Mouse (Mus musculus) heart, adult 9 months (tissue): ENCODE results near the gene Hic1.

Experiments
- DNase-seq, 2 experiments: peaks; one replicate each; pipeline ENCODE4 v3.0.0; 2022; ENCODE audit warnings: low spot score in 2 of 2

Hic1 gene

DNA sequence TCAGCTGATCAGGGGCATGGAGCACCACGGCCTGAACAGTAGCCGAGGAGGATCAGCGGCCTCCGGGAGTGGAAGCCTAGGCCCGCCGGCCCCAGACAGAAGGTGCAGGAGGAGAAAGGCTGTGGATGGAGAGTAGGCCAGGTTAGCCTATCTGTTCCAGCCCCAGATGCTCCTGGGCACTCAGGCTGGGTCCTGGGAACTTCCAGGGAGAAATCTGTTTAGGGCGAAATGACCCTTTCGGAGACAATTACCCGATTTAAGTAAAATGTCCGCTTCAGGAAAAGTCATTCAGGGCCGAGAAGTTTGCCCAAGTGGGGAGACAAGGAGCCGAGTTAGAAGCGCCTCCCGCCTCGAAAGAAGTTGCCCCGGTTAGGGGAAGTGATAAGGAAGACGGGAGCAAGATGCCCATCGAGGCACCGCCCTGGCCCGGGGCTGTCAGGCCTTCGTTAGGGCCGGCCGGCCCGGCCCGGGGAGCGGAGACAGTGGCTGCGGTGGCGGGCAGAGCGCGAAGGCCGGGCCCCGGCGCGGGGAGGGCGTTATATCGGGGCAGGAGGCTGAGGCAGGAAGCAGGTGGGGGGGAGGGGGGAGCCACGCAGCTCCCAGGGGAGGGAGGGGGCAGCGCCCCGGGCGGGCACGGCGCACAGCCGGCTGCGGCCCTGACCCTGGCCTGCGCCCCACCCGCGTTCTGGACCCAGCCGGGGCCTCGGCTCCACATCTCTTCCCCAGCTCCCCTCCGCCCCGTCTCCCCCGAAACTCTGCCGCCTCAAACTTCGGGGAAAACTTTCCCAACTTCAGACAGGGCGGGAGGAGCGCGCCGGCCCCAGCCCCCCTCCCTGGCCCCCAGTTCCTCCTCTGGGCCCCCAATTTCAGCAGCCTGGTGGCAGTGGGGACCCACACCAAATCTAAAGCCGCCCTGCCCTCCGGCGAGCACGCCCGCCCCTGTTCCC is 1.4 kb downstream of the Hic1 start:
- peak; percentile 49 to 68 for DNase-seq

DNA sequence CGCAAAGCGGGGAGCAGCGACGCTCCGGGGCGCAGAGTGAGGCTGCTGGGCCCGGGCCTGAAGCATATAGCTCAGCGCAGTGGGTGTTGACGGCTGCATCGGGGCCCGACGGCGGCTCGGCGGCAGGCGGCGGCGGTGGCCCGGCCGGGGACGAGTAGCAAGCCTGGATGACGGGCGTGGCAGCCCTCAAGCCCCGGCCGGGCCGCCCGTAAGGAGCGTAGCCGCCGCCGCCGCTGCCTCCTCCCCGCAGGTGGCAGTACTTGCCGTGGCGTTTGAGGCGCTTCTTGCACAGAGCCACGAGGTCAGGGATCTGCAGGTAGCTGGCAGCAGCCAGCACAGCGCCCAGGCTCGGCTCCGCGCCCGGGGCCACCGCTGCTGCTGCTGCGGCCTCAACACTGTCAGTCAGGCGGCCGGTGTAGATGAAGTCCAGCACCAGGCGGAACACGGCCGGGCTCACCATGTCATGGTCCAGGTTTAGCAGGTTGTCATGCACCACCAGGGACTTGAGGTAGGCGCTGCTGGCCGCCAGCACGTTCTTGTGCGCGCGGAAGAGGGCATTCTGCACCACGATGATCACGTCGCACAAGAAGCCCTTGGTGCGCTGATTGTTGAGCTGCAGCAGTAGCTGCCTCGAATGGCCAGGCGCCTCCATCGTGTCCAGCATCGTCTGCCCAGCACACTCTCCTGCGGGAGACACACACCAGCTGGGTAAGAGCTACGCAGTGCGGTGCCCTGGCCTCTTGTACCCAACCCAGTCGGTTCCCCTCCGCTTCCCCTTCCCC is 2.3 kb downstream of the Hic1 start:
- peak in 1 of 2 experiments; percentile 37 for DNase-seq

DNA sequence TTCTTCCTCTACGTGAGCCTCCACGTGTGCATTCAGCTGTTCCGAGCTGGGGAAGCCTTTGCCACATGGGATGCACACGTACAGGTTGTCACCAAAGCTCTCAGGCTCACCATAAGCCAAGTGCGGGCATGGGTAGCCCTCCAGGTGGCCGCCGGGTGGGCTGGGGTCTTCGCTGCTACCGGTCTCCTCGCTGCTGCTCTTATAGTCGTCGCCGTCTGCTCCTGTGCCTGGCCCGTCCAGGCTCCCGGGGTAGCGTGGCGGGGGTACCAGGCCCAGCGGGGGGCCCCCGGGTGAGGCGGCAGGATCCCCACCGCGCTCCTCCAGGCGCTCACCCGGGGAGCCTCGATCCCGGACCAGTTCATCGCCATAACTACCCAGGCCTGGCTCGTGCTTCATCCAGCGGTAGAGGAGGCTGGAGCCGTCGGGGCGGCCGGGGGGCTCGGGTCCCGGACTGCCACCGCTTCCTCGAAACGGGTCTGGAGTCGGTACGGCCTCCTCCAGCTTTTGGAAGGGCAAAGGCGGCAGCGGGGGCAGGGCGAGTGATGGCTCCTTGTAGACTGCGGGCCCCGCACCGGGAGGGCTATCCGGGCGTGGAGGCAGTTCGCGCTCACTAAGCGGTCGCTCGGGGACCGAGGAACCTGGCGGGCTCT is 3.0 kb downstream of the Hic1 start:
- DNase-seq: peak in 1 of 2 experiments; percentile 14

DNA sequence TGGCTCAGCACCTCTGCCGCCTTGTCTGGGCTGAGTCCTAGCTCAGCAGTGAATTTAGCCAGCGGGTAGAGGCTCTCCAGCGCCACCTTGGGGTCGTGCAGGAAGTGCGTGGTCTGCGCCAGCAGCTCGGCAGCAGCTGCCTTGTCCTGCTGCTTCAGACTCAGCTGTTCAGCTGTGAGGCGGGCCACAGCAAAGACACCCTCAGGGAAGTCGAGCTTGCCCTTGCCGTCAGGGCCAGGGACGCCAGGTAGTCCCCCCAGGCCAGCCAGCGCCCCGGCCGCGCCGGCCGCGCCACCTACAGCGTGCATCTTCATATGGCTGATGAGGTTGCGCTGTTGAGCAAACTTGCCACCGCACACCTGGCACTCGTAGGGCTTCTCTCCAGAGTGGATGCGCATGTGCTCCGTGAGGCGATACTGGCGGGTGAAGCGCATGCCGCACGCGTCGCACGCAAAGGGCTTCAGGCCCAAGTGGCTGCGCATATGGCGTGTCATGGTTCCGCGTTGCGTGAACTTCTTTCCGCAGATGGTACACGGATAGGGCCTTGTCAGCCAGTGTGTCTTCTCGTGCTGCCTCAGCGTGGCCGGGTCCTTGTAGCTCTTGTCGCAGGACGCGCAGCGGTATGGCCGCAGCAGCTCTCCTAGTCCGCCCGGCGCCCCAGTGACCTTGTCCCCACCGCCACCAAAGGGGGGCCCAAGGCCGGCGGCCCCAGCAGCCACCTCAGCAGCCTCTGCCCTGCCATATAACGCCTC is 3.7 kb downstream of the Hic1 start:
- peak; percentile 81 to 87 for DNase-seq

DNA sequence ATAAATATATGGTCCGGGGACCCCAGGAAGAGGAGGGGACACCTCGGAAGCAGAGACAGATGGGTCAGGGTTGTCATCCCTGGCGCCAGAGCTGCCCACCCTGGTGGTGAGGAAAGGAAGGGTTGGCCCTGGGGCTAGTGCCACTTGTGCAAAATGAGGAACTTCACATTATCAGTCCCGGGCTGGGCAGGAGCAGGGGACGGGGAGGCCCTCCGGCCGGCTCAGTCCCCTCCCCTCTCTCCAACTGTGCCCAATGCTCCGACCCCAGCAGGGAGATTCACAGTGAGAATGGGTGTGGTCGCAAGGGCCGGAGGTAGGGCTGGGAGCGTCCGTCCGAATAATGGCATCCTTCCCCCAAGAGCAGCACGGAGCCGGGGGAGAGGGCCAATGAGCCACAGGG is 4.6 kb downstream of the Hic1 start:
- DNase-seq: no peak

DNA sequence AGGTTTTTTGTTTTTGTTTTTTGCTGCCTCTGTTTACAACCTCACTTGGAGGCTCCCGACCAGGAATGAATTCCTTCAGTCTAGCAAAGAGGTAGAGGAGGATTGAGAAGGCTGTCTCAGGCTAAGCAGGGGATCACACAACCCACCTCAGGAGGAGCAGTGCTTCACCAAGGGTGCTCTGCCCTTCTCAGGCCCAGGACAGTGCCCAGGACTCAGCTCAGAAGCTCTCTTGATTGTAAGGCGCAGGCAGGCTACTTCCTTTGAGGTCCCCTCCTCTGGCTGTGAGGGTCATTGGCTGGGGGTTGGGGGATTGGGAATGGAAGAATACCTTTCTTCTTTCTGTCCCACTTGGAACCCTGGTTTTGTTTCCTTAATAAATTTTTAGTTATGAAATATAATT is 5.3 kb downstream of the Hic1 start:
- no peak for DNase-seq

DNA sequence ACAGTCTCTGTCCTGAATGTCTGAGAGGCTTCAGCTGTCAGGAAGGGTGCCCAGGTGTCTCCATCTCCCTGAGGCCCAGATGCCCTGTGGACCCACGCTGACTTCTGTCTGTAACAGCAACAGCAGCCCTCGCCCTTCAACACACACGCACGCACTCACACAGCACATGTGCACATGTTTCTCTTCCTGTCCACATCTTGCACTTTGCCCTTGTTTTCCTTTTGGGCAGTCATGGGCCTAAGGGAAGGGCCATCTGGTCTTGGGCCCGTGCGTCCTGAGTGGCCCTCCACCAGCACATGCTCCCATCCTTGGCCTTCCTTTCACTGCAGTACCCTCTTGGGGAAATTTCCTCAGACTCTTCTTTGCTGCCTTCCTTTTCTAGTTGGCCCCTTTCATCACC is 5.9 kb downstream of the Hic1 start:
- no peak for DNase-seq

DNA sequence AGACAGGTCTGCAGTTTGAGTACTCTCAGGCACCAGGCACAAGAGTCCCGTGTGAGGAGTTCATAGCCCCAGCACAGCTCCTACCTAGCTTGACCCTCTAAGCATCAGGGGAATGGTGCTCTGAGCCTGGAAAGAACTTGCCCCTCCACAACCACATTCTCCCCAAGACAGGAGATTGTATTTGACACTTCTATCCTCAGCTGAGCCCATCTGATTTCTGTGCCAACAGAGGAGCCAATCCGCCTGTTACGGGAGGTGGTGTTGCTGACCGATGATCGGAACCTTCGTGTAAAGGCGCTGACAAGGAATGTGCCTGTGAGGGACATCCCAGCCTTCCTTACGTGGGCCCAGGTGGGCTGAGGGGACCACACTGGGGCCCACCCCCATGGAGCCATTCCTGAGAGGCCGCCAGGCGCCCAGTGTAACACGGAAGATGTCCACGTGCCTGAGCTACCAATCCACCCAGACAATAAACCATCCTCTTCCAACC is 6.7 kb downstream of the Hic1 start:
- no peak for DNase-seq

DNA sequence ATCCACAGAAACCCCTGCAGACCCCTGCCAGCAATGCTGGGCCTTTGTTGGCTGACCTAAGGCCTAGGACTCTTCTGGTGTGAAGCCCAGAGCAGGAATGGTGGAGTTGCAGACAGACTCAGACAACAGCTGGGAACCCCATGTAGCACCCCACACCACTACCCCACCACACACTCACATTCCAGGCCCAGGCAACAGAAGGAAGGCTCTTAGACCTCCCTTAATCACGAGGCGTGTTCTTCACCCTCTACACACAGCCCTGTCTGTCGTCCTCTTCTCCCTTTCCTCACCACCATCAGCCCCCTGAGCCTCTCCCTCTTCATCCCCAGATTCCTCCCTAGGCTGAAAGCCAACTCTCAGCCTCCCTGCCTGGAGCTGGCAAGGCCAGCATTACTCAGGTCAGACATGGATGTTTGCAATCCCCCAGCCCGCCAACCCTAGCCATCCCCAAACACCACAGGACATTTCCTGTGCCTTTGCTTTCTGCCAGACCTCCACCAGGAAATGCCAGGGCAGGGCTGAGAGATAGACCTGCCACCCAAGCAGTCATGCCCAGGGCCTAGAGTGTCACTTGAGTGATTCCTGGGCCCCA is 7.8 kb downstream of the Hic1 start:
- DNase-seq: no peak

DNA sequence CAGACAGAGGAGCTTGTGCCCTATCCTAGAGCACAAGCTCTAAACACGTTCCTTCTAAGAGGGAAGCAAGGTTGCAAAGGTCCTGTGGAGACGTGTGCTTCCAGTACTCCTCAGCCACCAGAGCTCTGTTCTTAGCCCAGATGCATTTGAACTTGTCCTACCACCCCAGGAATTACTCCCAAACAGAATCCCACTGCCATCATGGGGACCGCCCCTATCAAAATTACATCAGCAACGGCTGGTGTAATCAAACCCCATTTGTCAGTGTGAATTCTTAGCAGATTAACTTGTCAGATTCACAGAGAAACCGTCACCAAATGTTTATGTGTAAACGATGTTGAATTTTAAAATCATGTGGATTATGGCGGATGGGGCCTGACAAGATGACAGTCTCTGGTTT is 8.4 kb downstream of the Hic1 start:
- no peak for DNase-seq

DNA sequence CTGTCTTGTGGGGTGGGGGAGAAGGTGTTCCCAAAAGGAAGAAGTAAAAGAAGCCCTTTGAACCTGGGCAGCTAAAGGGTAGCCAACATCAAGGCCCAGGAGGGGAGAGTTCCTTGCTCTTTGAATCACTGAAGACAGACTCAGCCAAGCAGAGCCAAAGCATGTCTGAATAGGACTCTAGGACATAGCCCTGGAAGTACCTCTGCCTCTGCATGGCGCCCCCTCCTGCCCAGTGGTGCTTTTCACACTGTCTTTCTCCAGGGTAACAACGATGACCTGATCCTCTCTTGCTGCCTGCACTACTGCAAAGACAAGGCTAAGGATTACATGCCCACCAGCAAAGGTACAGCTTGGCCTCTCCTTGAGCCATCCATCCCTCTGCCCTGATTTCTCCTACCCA is 9.8 kb downstream of the Hic1 start:
- DNase-seq: peak in 1 of 2 experiments; percentile 52

DNA sequence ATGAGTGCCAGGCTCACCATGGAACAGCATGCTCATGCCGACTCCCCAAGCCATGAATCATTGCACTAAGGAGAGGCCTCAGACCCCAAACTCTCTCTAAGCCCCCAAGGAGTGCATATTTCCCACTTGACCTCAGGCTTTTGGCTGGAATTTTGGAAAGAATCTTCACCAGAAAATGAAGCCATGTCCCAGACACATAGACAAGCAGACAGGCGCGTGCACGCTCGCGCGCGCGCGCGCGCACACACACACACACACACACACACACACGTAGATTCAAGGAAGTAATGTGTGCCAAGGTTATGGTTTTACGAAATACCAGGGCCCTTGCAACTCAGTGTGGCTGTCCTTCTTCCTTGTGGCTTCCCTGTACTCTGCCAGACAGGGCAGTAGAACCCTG is 10.9 kb downstream of the Hic1 start:
- peak in 1 of 2 experiments; percentile 51 for DNase-seq

DNA sequence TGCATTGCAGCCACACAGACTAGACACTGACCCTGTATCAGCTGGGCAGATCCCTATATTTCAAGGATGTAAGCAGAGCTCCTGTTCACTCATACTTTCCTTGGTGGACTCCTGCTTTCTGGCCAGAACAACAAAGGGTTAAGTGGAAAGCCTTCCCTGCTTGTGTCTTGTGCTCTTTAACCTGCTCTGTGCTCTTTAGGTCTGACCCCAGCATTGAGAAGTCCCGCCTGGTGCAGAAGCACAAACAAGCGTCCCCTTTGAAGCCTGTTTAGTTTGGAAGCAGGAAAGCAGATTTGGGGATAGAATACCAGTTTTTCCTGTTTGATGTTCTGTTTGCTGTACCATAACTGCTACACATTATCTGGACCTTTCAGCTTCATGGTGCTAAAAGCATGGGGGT is 11.4 kb downstream of the Hic1 start:
- no peak for DNase-seq

DNA sequence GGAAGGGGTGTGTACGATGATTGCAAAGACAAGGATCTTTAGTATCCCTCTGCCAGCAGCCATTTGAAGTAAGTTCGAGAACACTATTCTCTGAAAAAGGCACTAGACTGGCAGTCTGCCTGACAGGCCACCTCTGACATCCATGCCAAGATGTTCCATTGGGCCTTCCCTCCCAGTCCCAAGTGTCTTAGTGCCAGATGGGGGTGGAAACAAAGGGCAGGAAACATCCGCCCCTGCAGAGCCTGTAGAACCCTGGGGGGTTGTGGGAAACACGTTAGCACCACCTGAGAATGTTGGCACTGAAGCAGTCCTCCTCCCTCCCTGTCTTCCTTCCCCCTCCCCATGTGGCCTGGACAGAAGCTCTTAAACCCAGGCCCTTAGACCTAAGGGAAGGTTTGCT is 12.3 kb downstream of the Hic1 start:
- DNase-seq: peak in 1 of 2 experiments; percentile 72

DNA sequence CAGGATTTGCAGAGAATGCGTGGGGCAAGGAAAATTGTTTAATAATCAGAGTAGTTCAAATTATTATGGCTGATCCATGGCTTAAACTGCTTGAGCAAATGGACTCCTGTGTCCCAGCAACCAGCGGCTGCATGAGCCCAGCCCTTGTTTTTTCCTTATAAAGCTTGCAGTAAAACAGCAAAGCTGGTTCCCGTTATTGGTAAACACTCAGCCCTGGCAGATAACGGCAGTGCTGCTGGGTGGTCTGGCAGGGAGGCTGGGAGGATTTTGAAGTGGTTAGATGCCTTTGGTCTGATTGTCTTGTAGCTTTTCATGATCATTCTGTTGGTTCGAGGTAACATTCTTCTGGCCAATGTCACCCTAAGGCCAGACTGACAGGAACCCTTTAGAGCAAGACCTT is 12.9 kb downstream of the Hic1 start:
- DNase-seq: no peak

DNA sequence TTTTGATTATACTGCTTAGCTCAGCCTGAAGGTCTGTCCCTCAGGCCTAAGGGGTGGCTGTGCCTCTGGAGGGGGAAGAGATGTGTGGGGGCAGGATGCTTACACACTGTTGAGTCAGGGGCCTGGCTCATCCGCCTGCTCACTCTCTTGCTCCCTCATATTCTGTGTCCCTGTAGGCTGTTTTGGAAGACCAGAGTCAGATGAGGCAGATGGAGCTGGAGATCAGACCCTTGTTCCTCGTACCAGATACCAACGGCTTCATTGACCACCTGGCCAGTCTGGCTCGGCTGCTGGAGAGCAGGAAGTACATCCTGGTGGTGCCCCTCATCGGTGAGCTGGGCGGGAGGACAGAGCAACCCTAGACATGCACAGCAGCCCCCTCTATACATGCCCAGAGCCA is 13.3 kb downstream of the Hic1 start:
- no peak for DNase-seq

DNA sequence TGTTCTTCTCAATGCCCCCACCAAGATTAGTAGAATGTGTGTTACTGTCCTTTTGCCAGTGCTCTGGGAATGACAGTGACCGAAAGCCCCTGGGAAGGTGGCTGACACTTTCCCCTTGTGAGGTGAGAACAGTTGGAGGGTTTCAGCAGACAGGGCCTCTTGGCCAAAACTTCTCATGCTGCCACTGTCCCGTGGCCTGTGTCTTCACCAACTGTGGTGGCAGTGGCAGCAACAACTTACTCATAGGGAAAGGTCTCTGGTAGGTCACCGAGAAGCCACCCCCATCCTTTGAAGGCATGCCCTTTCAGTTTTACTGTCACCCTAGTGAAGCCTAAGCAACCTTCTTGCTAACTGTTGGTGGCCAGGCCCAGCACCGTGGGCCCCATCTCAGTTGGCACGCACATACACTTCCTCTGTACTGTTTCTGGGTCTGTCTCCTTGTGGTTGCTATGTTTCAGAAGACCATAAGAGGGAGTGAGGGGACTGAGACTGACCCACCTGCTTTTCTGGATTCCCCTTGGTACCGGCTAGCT is 15.2 kb downstream of the Hic1 start:
- DNase-seq: no peak

DNA sequence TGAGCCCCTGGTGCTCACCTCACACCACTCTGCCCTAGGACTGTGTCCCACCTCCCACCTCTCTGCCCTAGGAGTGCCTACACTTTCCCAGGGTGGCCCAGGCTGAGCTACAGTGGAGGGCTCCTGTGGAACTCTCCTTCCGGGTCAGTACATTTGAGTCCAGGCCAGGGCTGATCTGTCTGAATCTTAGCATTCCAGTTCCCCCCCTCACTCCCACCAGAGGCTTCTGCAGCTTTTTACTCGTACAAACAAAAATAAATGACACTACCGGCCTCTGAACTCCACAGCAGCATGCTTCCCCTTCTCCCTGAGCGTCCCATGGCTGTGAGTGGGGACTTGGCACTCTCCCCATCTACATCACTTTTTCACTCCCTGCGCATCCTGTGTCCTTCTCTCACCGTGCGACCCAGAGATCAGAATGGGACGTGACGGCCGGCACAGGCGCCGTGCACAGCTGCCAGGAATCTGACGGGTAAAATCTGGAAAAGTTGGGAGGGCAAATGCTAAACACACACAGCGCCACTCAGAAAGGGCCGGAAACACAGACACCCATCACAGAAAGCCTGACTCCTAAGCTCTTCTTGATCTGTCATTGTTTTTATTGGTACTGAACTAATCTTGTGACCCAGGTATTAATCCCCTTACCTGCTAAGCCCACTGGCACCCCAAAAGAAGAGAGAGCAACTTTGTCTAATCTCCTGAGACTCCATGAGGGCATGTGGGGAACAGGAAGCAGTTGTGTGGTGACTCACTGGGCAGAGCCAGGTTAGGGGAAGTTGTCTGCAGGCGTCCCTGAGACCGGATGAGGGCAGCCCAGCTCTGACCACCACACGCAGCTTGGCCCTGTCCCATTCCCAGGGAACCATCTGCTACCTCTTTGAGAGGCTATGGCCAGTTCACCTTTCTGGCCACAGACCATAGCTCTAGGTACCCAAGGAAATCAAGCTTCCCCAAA is 16.4 kb downstream of the Hic1 start:
- peak; percentile 72 to 76 for DNase-seq

DNA sequence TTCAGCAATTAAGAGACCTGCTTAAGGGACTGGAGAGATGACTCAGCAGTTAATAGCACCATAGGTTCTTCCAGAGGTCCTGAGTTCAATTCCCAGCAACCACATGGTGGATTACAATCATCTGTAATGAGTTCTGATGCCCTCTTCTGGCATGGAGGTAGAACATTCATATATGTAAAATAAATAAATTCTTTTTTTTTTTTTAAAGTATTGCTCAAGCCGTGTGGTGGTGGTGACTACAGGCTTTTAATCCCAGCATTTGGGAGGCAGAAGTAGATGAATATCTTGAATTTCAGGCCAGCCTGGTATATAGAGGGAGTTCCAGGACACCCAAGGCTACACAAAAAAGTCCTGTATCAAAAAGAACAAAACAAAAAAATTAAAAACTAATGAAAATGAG is 19.0 kb downstream of the Hic1 start:
- no peak for DNase-seq
